Mouse (Mus musculus) olfactory bulb, adult 2 months (tissue): ENCODE measurements around the gene Cyth4. TPM values are rescaled to one million over a fixed set of nuclear protein-coding genes. Genes with fewer than 3 reads are reported as not detected.

Source experiments
- H3K27ac ChIP-seq: fragments of 200-500 bp; 2 replicates; pipeline ENCODE4 v1.5.1; 2012; ENCODE audit warnings: low read depth, low read length; ENCODE audit not compliant: insufficient read depth
- H3K4me1 ChIP-seq: fragments of 200-500 bp; 2 replicates; pipeline ENCODE4 v1.6.1; 2012; ENCODE audit warnings: low read length; ENCODE audit not compliant: control insufficient read depth, insufficient read depth
- H3K4me3 ChIP-seq: fragments of 200-500 bp; 2 replicates; pipeline ENCODE4 v1.5.1; 2012; ENCODE audit warnings: mild to moderate bottlenecking, low read depth, low read length, moderate library complexity; ENCODE audit not compliant: insufficient read depth
- CTCF ChIP-seq: fragments of 200-500 bp; IDR thresholded peaks from 2 replicates; pipeline ENCODE4 v1.5.1; 2012; ENCODE audit warnings: low read depth, mild to moderate bottlenecking, low read length, moderate library complexity; ENCODE audit not compliant: insufficient read depth
- POLR2A ChIP-seq: fragments of 200-500 bp; IDR thresholded peaks from 2 replicates; pipeline ENCODE4 v1.6.1; 2012; ENCODE audit warnings: mild to moderate bottlenecking, low read depth, low read length, moderate library complexity; ENCODE audit not compliant: insufficient read depth
- WGBS: fragments of 180-500 bp; shearing (Covaris S2); methylation state at CpG from one replicate; pipeline ENCODE4 v1.1.7; 2018; 5-methylcytosine and 5-hydroxymethylcytosine counted together
- polyA plus RNA-seq: library from polyadenylated mRNA; stranded (reverse); fragments of >200 nt; gene quantifications from 2 replicates; pipeline ENCODE4 v1.2.4, GENCODE M21; 2012; ENCODE audit warnings: low replicate concordance; ENCODE audit not compliant: missing spikeins, insufficient read depth, insufficient read length

Cyth4 gene
- polyA plus RNA-seq, 1 experiment = not detected

GRCm38 (mm10) chr15:78572658-78573397, 24.0 kb upstream of the Cyth4 start, which contains the start of gene Rac2:
Gene Rac2, minus strand, starts transcription at chr15:78572783.
- 81% methylated on average over 8 of the region's 8 CpGs for WGBS
- Histone ChIP-seq H3K27ac (no peak within 1 kb of the TSS), H3K4me3 (peak within 1 kb of the TSS; percentile 15; the same call in 1 of the 2 replicates), H3K4me1 (peaks cover 10% of the 10 kb centered on the region; the same call in 1 of the 2 replicates)
- TF ChIP-seq POLR2A = no peak
- TF ChIP-seq CTCF = no peak

GRCm38 (mm10) chr15:78576284-78576810, 20.5 kb upstream of the Cyth4 start:
- 68% methylated on average over 4 of the region's 4 CpGs for WGBS

GRCm38 (mm10) chr15:78583352-78583751, 13.5 kb upstream of the Cyth4 start:
- TF ChIP-seq CTCF (no peak), POLR2A (no peak)
- no peak overlapping the region for H3K4me3 ChIP-seq
- WGBS = 26% methylated on average over 11 of the region's 11 CpGs
- H3K4me1 ChIP-seq = peaks cover 29% of the 10 kb centered on the region
- H3K27ac ChIP-seq = no peak overlapping the region

More at GRCm38 (mm10) chr15:78576284-78576810, 20.5 kb upstream of the Cyth4 start:
- Histone ChIP-seq H3K27ac (no peak overlapping the region), H3K4me3 (no peak overlapping the region), H3K4me1 (peaks cover 16% of the 10 kb centered on the region)
- no peak for TF ChIP-seq CTCF
- TF ChIP-seq POLR2A = no peak

- Histone ChIP-seq H3K27ac (no peak overlapping the region), H3K4me3 (no peak overlapping the region), H3K4me1 (peaks cover 27% of the 10 kb centered on the region)
- WGBS = 96% methylated on average over 7 of the region's 7 CpGs
- TF ChIP-seq CTCF (no peak), POLR2A (no peak)
Measured at GRCm38 (mm10) chr15:78585404-78585803, 11.4 kb upstream of the Cyth4 start.

- Histone ChIP-seq H3K27ac (no peak overlapping the region), H3K4me1 (peaks cover 26% of the 10 kb centered on the region), H3K4me3 (no peak overlapping the region)
- peak; percentile 65 for TF ChIP-seq CTCF
- TF ChIP-seq POLR2A = no peak
- 36% methylated on average over 18 of the region's 18 CpGs for WGBS
Measured at GRCm38 (mm10) chr15:78587050-78587994, 9.5 kb upstream of the Cyth4 start.

- Histone ChIP-seq H3K27ac (no peak overlapping the region), H3K4me1 (peaks cover 28% of the 10 kb centered on the region), H3K4me3 (no peak overlapping the region)
- TF ChIP-seq CTCF (no peak), POLR2A (no peak)
- 83% methylated on average over 4 of the region's 4 CpGs for WGBS
Measured at GRCm38 (mm10) chr15:78588049-78588448, 8.8 kb upstream of the Cyth4 start.

GRCm38 (mm10) chr15:78588900-78589299, 7.9 kb upstream of the Cyth4 start:
- peaks cover 22% of the 10 kb centered on the region for H3K4me1 ChIP-seq
- no peak for TF ChIP-seq POLR2A
- TF ChIP-seq CTCF = no peak
- no peak overlapping the region for H3K27ac ChIP-seq
- WGBS = 92% methylated on average over 4 of the region's 4 CpGs
- no peak overlapping the region for H3K4me3 ChIP-seq

- TF ChIP-seq CTCF (no peak), POLR2A (no peak)
- no peak overlapping the region for H3K27ac ChIP-seq
- H3K4me3 ChIP-seq = no peak overlapping the region
- 83% methylated on average over 6 of the region's 6 CpGs for WGBS
- H3K4me1 ChIP-seq = peaks cover 22% of the 10 kb centered on the region
Measured at GRCm38 (mm10) chr15:78589936-78590335, 6.9 kb upstream of the Cyth4 start.
